Mouse (Mus musculus) embryonic fibroblast, embryonic 13.5 days (primary cell): ENCODE measurements around the gene Polk.

ENCODE experiments used
- CTCF ChIP-seq: IDR thresholded peaks from 2 replicates; pipeline ENCODE4 v1.5.1; 2011; ENCODE audit warnings: mild to moderate bottlenecking, control low read depth, low read length, moderate library complexity, borderline replicate concordance; ENCODE audit not compliant: insufficient read depth
- POLR2A ChIP-seq: IDR thresholded peaks from 2 replicates; pipeline ENCODE4 v1.6.1; 2011; ENCODE audit warnings: low read depth, mild to moderate bottlenecking, control low read depth, low read length, moderate library complexity

- TF ChIP-seq CTCF, result no peak
- TF ChIP-seq POLR2A, result no peak
Measured at GRCm38 (mm10) chr13:96454288-96454687, 88.1 kb downstream of the Polk start.
